Mouse (Mus musculus): Measurements from ENCODE around the gene Actn2. TPM values are rescaled to one million over a fixed set of nuclear protein-coding genes. Genes with fewer than 3 reads are reported as not detected.
A peak's percentile ranks its signal among the peaks of the same experiment; 100 is the strongest.

The Actn2 gene
- 100 to 1,000 TPM; 853 to 990 (median 915) TPM for total RNA-seq (2022)

GRCm38 (mm10) chr13:12340183-12340975, at the start of gene Actn2:
Gene Actn2 (minus strand): TSS chr13:12340760.
- peak; percentile 75 to 82 for DNase-seq (ENCODE audit: low spot score in 2 of 2)

GRCm38 (mm10) chr13:12386286-12386685, 45.7 kb upstream of the Actn2 start:
- no peak for DNase-seq (ENCODE audit: low spot score in 2 of 2)

GRCm38 (mm10) chr13:12384796-12385195, 44.2 kb upstream of the Actn2 start:
- no peak for DNase-seq (ENCODE audit: low spot score in 2 of 2)

- DNase-seq (ENCODE audit: low spot score in 2 of 2) = no peak
Observed at GRCm38 (mm10) chr13:12376778-12377177, 36.2 kb upstream of the Actn2 start.

GRCm38 (mm10) chr13:12372755-12373154, 32.2 kb upstream of the Actn2 start:
- DNase-seq (ENCODE audit: low spot score in 2 of 2) = no peak

GRCm38 (mm10) chr13:12369930-12370329, 29.4 kb upstream of the Actn2 start:
- DNase-seq (ENCODE audit: low spot score in 2 of 2) = peak; percentile 46 to 51

GRCm38 (mm10) chr13:12369041-12369621, 28.6 kb upstream of the Actn2 start:
- DNase-seq (ENCODE audit: low spot score in 2 of 2) = peak; percentile 33 to 48

GRCm38 (mm10) chr13:12361486-12361885, 20.9 kb upstream of the Actn2 start:
- DNase-seq (ENCODE audit: low spot score in 2 of 2) = no peak

- no peak for DNase-seq (ENCODE audit: low spot score in 2 of 2)
Observed at GRCm38 (mm10) chr13:12357554-12357953, 17.0 kb upstream of the Actn2 start.

GRCm38 (mm10) chr13:12356184-12356583, 15.6 kb upstream of the Actn2 start:
- no peak for DNase-seq (ENCODE audit: low spot score in 2 of 2)

- DNase-seq (ENCODE audit: low spot score in 2 of 2) = no peak
Observed at GRCm38 (mm10) chr13:12349197-12349824, 8.8 kb upstream of the Actn2 start.

- no peak for DNase-seq (ENCODE audit: low spot score in 2 of 2)
Observed at GRCm38 (mm10) chr13:12346837-12347236, 6.3 kb upstream of the Actn2 start.

GRCm38 (mm10) chr13:12341447-12341846, 887 bp upstream of the Actn2 start:
- no peak for DNase-seq (ENCODE audit: low spot score in 2 of 2)

- DNase-seq (ENCODE audit: low spot score in 2 of 2) = no peak
Observed at GRCm38 (mm10) chr13:12339446-12339845, 1.1 kb downstream of the Actn2 start.

GRCm38 (mm10) chr13:12337752-12338151, 2.8 kb downstream of the Actn2 start:
- peak in 1 of 2 experiments; percentile 21 for DNase-seq (ENCODE audit: low spot score in 2 of 2)

GRCm38 (mm10) chr13:12334016-12334415, 6.5 kb downstream of the Actn2 start:
- no peak for DNase-seq (ENCODE audit: low spot score in 2 of 2)

- no peak for DNase-seq (ENCODE audit: low spot score in 2 of 2)
Observed at GRCm38 (mm10) chr13:12331528-12331927, 9.0 kb downstream of the Actn2 start.

- no peak for DNase-seq (ENCODE audit: low spot score in 2 of 2)
Observed at GRCm38 (mm10) chr13:12328392-12328791, 12.2 kb downstream of the Actn2 start.

GRCm38 (mm10) chr13:12327577-12327976, 13.0 kb downstream of the Actn2 start:
- no peak for DNase-seq (ENCODE audit: low spot score in 2 of 2)

GRCm38 (mm10) chr13:12323076-12323625, 17.4 kb downstream of the Actn2 start:
- no peak for DNase-seq (ENCODE audit: low spot score in 2 of 2)

- no peak for DNase-seq (ENCODE audit: low spot score in 2 of 2)
Observed at GRCm38 (mm10) chr13:12320148-12320547, 20.4 kb downstream of the Actn2 start.

- no peak for DNase-seq (ENCODE audit: low spot score in 2 of 2)
Observed at GRCm38 (mm10) chr13:12318017-12318416, 22.5 kb downstream of the Actn2 start.

All from gastrocnemius, adult 8-10 months (tissue).